Mouse (Mus musculus) small intestine, adult 2 months (tissue): Measurements from ENCODE around the gene Hint2. TPM values are rescaled to one million over a fixed set of nuclear protein-coding genes. Genes with fewer than 3 reads are reported as not detected.

Source experiments
- H3K27ac ChIP-seq: fragments of 200-500 bp; 2 replicates; pipeline ENCODE4 v1.5.1; 2012; ENCODE audit warnings: low read depth, low read length, control low read depth, inconsistent platforms; ENCODE audit not compliant: insufficient read depth
- H3K27me3 ChIP-seq: fragments of 200-500 bp; 2 replicates; pipeline ENCODE4 v1.6.1; 2012; ENCODE audit warnings: mild to moderate bottlenecking, moderate library complexity, low read length, inconsistent platforms; ENCODE audit not compliant: control insufficient read depth, insufficient read depth
- H3K36me3 ChIP-seq: fragments of 200-500 bp; 2 replicates; pipeline ENCODE4 v1.6.1; 2012; ENCODE audit warnings: mild to moderate bottlenecking, low read length, control low read depth, inconsistent platforms; ENCODE audit not compliant: control insufficient read depth, insufficient read depth
- H3K4me1 ChIP-seq: fragments of 200-500 bp; 2 replicates; pipeline ENCODE4 v1.6.1; 2012; ENCODE audit warnings: low read length, inconsistent platforms, mixed read lengths; ENCODE audit not compliant: control insufficient read depth, insufficient read depth, insufficient read length
- H3K4me3 ChIP-seq: fragments of 200-500 bp; 2 replicates; pipeline ENCODE4 v1.5.1; 2012; ENCODE audit warnings: low read depth, mild to moderate bottlenecking, control low read depth, inconsistent platforms, low read length, moderate library complexity
- CTCF ChIP-seq: fragments of 200-500 bp; IDR thresholded peaks from 2 replicates; pipeline ENCODE4 v1.5.1; 2012; ENCODE audit warnings: low read depth, mild to moderate bottlenecking, control low read depth, inconsistent platforms, low read length, moderate library complexity, mixed read lengths; ENCODE audit not compliant: insufficient replicate concordance, insufficient read length; ENCODE audit errors: extremely low read depth
- POLR2A ChIP-seq: fragments of 200-500 bp; IDR thresholded peaks from 2 replicates; pipeline ENCODE4 v1.6.1; 2012; ENCODE audit warnings: low read depth, mild to moderate bottlenecking, control low read depth, inconsistent platforms, low read length, moderate library complexity
- WGBS: fragments of 180-500 bp; shearing (Covaris S2); methylation state at CpG from one replicate; pipeline ENCODE4 v1.1.7; 2018; 5-methylcytosine and 5-hydroxymethylcytosine counted together
- polyA plus RNA-seq: library from polyadenylated mRNA; depleted of rRNA; stranded (reverse); fragments of >200 nt; gene quantifications from 2 replicates; pipeline ENCODE4 v1.2.3, GENCODE M21; 2012

Gene Hint2
- polyA plus RNA-seq, 1 experiment = 73.8 TPM

- no peaks in the 10 kb centered on the region for H3K36me3 ChIP-seq
- no peak overlapping the region for H3K27ac ChIP-seq
- no peak for TF ChIP-seq CTCF
- TF ChIP-seq POLR2A = no peak
- no peak overlapping the region for H3K4me3 ChIP-seq
- H3K4me1 ChIP-seq = peaks cover 5% of the 10 kb centered on the region
- 79% methylated on average over 1 of the region's 1 CpGs for WGBS
- H3K27me3 ChIP-seq = no peaks in the 10 kb centered on the region
These were observed 38.4 kb upstream of the Hint2 start for GRCm38 (mm10) chr4:43694439-43695248.

GRCm38 (mm10) chr4:43693806-43694241 lies 37.6 kb upstream of the Hint2 start:
- peaks cover 5% of the 10 kb centered on the region for H3K4me1 ChIP-seq

GRCm38 (mm10) chr4:43691026-43691425 lies 34.8 kb upstream of the Hint2 start:
- Histone ChIP-seq H3K4me1 (peaks cover 5% of the 10 kb centered on the region), H3K36me3 (no peaks in the 10 kb centered on the region), H3K4me3 (no peak overlapping the region), H3K27me3 (no peaks in the 10 kb centered on the region; the same call in 1 of the 2 replicates), H3K27ac (no peak overlapping the region)
- WGBS = 76% methylated on average over 5 of the region's 5 CpGs
- TF ChIP-seq CTCF = no peak
- no peak for TF ChIP-seq POLR2A

More at GRCm38 (mm10) chr4:43693806-43694241, 37.6 kb upstream of the Hint2 start:
- TF ChIP-seq CTCF (no peak), POLR2A (no peak)
- 59% methylated on average over 5 of the region's 5 CpGs for WGBS
- Histone ChIP-seq H3K36me3 (no peaks in the 10 kb centered on the region), H3K4me3 (no peak overlapping the region), H3K27ac (no peak overlapping the region), H3K27me3 (no peaks in the 10 kb centered on the region)

- Histone ChIP-seq H3K4me1 (peaks cover under 1% of the 10 kb centered on the region; the same call in 1 of the 2 replicates), H3K27ac (no peak overlapping the region), H3K36me3 (no peaks in the 10 kb centered on the region), H3K27me3 (no peaks in the 10 kb centered on the region; the same call in 1 of the 2 replicates), H3K4me3 (no peak overlapping the region)
- WGBS = 97% methylated on average over 17 of the region's 17 CpGs
- TF ChIP-seq POLR2A = no peak
- TF ChIP-seq CTCF = no peak
These were observed 33.8 kb upstream of the Hint2 start for GRCm38 (mm10) chr4:43690021-43690420.

GRCm38 (mm10) chr4:43679416-43680043 lies 23.3 kb upstream of the Hint2 start:
- 93% methylated on average over 7 of the region's 7 CpGs for WGBS
- H3K4me1 ChIP-seq = peaks cover 3% of the 10 kb centered on the region; the same call in 1 of the 2 replicates

GRCm38 (mm10) chr4:43678541-43678940 lies 22.3 kb upstream of the Hint2 start:
- WGBS = 92% methylated on average over 6 of the region's 6 CpGs
- Histone ChIP-seq H3K27me3 (no peaks in the 10 kb centered on the region), H3K4me1 (peaks cover 3% of the 10 kb centered on the region; the same call in 1 of the 2 replicates), H3K36me3 (no peaks in the 10 kb centered on the region), H3K27ac (no peak overlapping the region), H3K4me3 (no peak overlapping the region)
- no peak for TF ChIP-seq POLR2A
- no peak for TF ChIP-seq CTCF

More at GRCm38 (mm10) chr4:43679416-43680043, 23.3 kb upstream of the Hint2 start:
- Histone ChIP-seq H3K36me3 (no peaks in the 10 kb centered on the region), H3K27me3 (no peaks in the 10 kb centered on the region), H3K4me3 (no peak overlapping the region), H3K27ac (no peak overlapping the region)
- TF ChIP-seq CTCF (no peak), POLR2A (no peak)

GRCm38 (mm10) chr4:43675608-43676007 lies 19.3 kb upstream of the Hint2 start:
- H3K36me3 ChIP-seq = no peaks in the 10 kb centered on the region
- WGBS = 27% methylated on average over 4 of the region's 4 CpGs
- TF ChIP-seq POLR2A (no peak), CTCF (no peak)
- H3K4me1 ChIP-seq = peaks cover 3% of the 10 kb centered on the region; the same call in 1 of the 2 replicates
- no peak overlapping the region for H3K4me3 ChIP-seq
- H3K27me3 ChIP-seq = no peaks in the 10 kb centered on the region
- H3K27ac ChIP-seq = no peak overlapping the region
